Mouse (Mus musculus): ENCODE data around the gene Slc8a2. TPM values are rescaled to one million over a fixed set of nuclear protein-coding genes. Genes with fewer than 3 reads are reported as not detected.

The Slc8a2 gene
- polyA plus RNA-seq, 1 experiment from 2014 or later, result 0.20 TPM

Other genes with a start within 250 kb of the Slc8a2 start
- gene Crx, start 249.9 kb upstream of the Slc8a2 start, polyA plus RNA-seq (2015; fragmentation: Nextera tagmentation; extraction: Ambion mirVana), result not detected in 2 replicates
- not detected in 2 replicates for gene Crxos, start 247.2 kb upstream of the Slc8a2 start, polyA plus RNA-seq (2015; fragmentation: Nextera tagmentation; extraction: Ambion mirVana)
- 654 and 659 TPM in 2 replicates for gene Selenow, start 207.4 kb upstream of the Slc8a2 start, polyA plus RNA-seq (2015; fragmentation: Nextera tagmentation; extraction: Ambion mirVana)
- gene Nop53, start 183.8 kb upstream of the Slc8a2 start, polyA plus RNA-seq (2015; fragmentation: Nextera tagmentation; extraction: Ambion mirVana), result 128 and 154 TPM in 2 replicates
- gene Ehd2, start 162.3 kb upstream of the Slc8a2 start, polyA plus RNA-seq (2015; fragmentation: Nextera tagmentation; extraction: Ambion mirVana), result 61.8 and 66.7 TPM in 2 replicates
- 4.7 and 4.8 TPM in 2 replicates for gene Bicra, start 81.9 kb upstream of the Slc8a2 start, polyA plus RNA-seq (2015; fragmentation: Nextera tagmentation; extraction: Ambion mirVana)
- gene Zfp541, start 68.0 kb upstream of the Slc8a2 start, polyA plus RNA-seq (2015; fragmentation: Nextera tagmentation; extraction: Ambion mirVana), result 0.05 TPM in 1 of 2 replicates, not detected in the other
- gene Napa, start 31.4 kb upstream of the Slc8a2 start, polyA plus RNA-seq (2015; fragmentation: Nextera tagmentation; extraction: Ambion mirVana), result 166 and 168 TPM in 2 replicates
- gene Kptn, start 9.9 kb upstream of the Slc8a2 start, polyA plus RNA-seq (2015; fragmentation: Nextera tagmentation; extraction: Ambion mirVana), result 32.5 and 36.1 TPM in 2 replicates
- 14.5 and 15.4 TPM in 2 replicates for gene Meis3, start 45.3 kb downstream of the Slc8a2 start, polyA plus RNA-seq (2015; fragmentation: Nextera tagmentation; extraction: Ambion mirVana)
- 10.8 and 11.2 TPM in 2 replicates for gene Dhx34, start 92.2 kb downstream of the Slc8a2 start, polyA plus RNA-seq (2015; fragmentation: Nextera tagmentation; extraction: Ambion mirVana)
- gene C5ar2, start 114.3 kb downstream of the Slc8a2 start, polyA plus RNA-seq (2015; fragmentation: Nextera tagmentation; extraction: Ambion mirVana), result 0.76 and 0.88 TPM in 2 replicates
- gene C5ar1, start 129.7 kb downstream of the Slc8a2 start, polyA plus RNA-seq (2015; fragmentation: Nextera tagmentation; extraction: Ambion mirVana), result 2.6 and 3.2 TPM in 2 replicates
- 6.9 and 9.0 TPM in 2 replicates for gene Inafm1, start 143.8 kb downstream of the Slc8a2 start, polyA plus RNA-seq (2015; fragmentation: Nextera tagmentation; extraction: Ambion mirVana)
- 12.0 and 15.2 TPM in 2 replicates for gene Ccdc9, start 157.0 kb downstream of the Slc8a2 start, polyA plus RNA-seq (2015; fragmentation: Nextera tagmentation; extraction: Ambion mirVana)
- 5.7 and 6.8 TPM in 2 replicates for gene Bbc3, start 178.6 kb downstream of the Slc8a2 start, polyA plus RNA-seq (2015; fragmentation: Nextera tagmentation; extraction: Ambion mirVana)

Data from heart, embryonic 16.5 days (tissue).